Mouse (Mus musculus): ENCODE measurements around the gene Clcnka. TPM values are rescaled to one million over a fixed set of nuclear protein-coding genes. Genes with fewer than 3 reads are reported as not detected.

The Clcnka gene
- polyA plus RNA-seq, 1 experiment, result not detected

DNA sequence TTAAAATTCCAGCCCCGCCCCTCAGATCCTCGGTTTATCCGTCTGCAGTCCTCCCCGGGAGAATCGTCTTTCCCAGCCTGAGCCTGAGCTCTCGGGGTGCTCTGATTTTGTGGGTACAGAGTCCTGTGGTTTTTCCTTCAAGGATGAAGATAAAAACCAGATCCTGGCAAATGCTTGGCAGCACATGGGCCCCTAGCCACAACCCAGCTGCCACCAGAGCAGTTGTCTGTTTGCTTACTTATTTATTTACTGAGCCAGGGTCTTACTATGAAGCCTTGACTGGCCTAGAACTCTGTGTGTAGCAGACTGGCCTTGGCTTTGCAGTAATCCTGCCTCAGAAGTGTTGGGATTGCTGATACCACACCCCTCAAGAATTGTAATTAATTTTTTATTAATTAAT, 39.3 kb downstream of the Clcnka start:
- Histone ChIP-seq H3K4me3 (ENCODE audit: insufficient read depth, low read length) (no peak overlapping the region), H3K4me1 (ENCODE audit: control insufficient read depth, insufficient read depth, low read length) (no peaks in the 10 kb centered on the region), H3K27ac (ENCODE audit: insufficient read depth, low read depth, low read length) (no peak overlapping the region)
- TF ChIP-seq POLR2A (IDR thresholded peaks at IDR 0.05; ENCODE audit: borderline replicate concordance, low read depth, low read length), result no peak
- no peak for TF ChIP-seq CTCF (IDR thresholded peaks at IDR 0.05; ENCODE audit: low read depth, low read length)

DNA sequence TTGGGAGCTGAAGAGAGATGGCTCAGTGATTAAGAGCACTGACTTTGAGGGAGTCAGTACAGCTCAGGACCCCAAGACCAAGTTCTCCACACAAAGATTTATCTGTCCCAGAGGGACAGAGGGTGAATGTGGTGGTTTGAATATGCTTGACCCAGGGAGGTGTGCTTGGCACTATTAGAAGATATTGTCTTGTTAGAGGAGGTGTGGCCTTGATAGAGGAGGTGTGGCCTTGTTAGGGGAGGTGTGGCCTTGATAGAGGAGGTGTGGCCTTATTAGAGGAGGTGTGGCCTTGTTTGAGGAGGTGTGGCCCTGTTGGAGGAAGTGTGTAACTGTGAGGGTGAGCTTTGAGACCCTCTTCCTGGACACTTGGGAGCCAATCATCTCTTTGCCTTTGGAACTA, 40.7 kb downstream of the Clcnka start:
- Histone ChIP-seq H3K4me1 (ENCODE audit: control insufficient read depth, insufficient read depth, low read length) (no peaks in the 10 kb centered on the region), H3K4me3 (ENCODE audit: insufficient read depth, low read length) (no peak overlapping the region), H3K27ac (ENCODE audit: insufficient read depth, low read depth, low read length) (no peak overlapping the region)
- TF ChIP-seq POLR2A (IDR thresholded peaks at IDR 0.05; ENCODE audit: borderline replicate concordance, low read depth, low read length) (no peak), CTCF (IDR thresholded peaks at IDR 0.05; ENCODE audit: low read depth, low read length) (no peak)

DNA sequence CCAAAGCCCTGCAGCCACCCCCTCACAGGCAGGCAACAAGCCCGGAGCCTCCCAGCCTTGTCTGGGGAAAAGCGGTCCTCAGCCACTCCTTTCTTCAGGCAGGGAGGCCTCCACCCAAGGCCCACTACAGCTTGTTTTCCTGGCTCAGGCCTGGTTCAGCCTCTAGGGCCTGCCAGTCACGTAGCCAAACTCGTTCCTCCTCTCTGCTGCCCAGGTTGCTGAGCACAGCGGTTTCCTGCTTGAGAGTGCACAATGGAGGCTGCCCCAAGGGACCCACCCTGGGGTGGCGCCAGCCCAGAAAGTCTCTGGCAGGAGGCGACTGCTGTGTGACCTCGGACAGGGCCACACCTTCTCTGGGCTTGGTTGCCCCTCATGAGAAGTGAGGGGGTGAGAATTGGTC, 44.7 kb downstream of the Clcnka start:
- no peak for TF ChIP-seq CTCF (IDR thresholded peaks at IDR 0.05; ENCODE audit: low read depth, low read length)
- no peak for TF ChIP-seq POLR2A (IDR thresholded peaks at IDR 0.05; ENCODE audit: borderline replicate concordance, low read depth, low read length)
- Histone ChIP-seq H3K4me1 (ENCODE audit: control insufficient read depth, insufficient read depth, low read length) (no peaks in the 10 kb centered on the region), H3K27ac (ENCODE audit: insufficient read depth, low read depth, low read length) (no peak overlapping the region), H3K4me3 (ENCODE audit: insufficient read depth, low read length) (no peak overlapping the region)

DNA sequence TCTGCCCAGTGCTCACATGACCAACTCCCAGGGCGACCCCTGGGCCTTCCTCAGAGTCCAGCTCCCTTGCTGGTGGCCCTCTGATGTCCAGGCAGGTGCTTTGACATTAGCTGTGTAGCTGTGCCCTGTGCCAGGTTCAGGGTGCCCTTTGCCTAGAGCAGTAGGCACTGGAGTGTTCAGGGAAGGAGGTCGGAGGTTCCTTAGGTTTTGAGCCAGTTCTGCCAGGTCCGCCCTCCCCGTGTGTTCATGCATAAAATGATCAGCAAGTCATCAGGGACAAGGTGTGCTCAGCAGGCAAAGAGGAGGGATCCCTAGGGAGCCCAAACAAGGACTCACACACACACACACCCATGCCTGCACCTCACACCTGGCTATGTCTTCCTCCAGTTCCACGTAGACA, 45.5 kb downstream of the Clcnka start:
- H3K4me1 ChIP-seq (ENCODE audit: control insufficient read depth, insufficient read depth, low read length), result no peaks in the 10 kb centered on the region
- TF ChIP-seq CTCF (IDR thresholded peaks at IDR 0.05; ENCODE audit: low read depth, low read length) (no peak), POLR2A (IDR thresholded peaks at IDR 0.05; ENCODE audit: borderline replicate concordance, low read depth, low read length) (no peak)
- H3K27ac ChIP-seq (ENCODE audit: insufficient read depth, low read depth, low read length), result no peak overlapping the region
- no peak overlapping the region for H3K4me3 ChIP-seq (ENCODE audit: insufficient read depth, low read length)

DNA sequence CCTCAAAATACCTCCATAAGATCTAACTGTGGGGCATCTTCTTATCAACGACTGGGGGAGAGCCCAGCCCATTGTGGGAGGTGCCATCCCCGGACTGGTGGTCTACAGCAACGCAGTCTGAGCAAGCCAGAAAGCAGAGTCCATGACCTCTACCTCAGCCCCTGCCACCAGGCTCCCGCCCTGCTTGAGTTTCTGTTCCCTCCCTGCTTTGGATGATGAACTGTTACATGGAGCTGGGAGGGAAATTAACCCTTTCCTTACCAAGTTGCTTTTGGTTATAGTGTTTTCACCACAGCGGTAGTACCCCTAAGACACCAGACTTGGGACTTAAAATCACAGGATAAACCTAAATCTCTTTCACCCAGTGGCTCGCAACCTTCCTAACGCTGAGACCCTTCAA, 46.6 kb downstream of the Clcnka start:
- no peaks in the 10 kb centered on the region; the same call in 1 of the 2 replicates for H3K4me1 ChIP-seq (ENCODE audit: control insufficient read depth, insufficient read depth, low read length)
- H3K27ac ChIP-seq (ENCODE audit: insufficient read depth, low read depth, low read length), result no peak overlapping the region
- H3K4me3 ChIP-seq (ENCODE audit: insufficient read depth, low read length), result no peak overlapping the region
- no peak for TF ChIP-seq POLR2A (IDR thresholded peaks at IDR 0.05; ENCODE audit: borderline replicate concordance, low read depth, low read length)
- TF ChIP-seq CTCF (IDR thresholded peaks at IDR 0.05; ENCODE audit: low read depth, low read length), result no peak

DNA sequence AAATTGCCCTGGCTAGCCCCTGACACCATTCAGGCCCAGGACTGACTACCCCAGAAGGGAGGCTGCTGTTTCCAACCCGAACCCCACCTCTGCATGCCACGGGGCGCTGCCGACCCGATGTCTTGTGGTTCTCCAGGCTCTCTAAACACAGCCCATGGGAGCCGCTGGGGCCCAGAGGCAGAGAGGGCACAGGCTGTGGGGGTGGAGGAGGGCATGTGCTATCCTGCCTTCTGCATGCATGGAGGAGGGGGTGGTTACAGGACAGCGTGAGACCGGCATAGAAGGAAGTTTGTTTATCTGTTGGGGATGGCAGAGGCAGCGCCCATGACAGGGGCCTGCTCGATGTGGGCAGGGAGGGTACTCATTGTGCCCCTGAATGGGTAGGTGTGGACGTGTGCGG, 48.5 kb downstream of the Clcnka start:
- H3K4me1 ChIP-seq (ENCODE audit: control insufficient read depth, insufficient read depth, low read length), result no peaks in the 10 kb centered on the region; the same call in 1 of the 2 replicates
- no peak for TF ChIP-seq POLR2A (IDR thresholded peaks at IDR 0.05; ENCODE audit: borderline replicate concordance, low read depth, low read length)
- TF ChIP-seq CTCF (IDR thresholded peaks at IDR 0.05; ENCODE audit: low read depth, low read length), result no peak
- no peak overlapping the region for H3K4me3 ChIP-seq (ENCODE audit: insufficient read depth, low read length)
- H3K27ac ChIP-seq (ENCODE audit: insufficient read depth, low read depth, low read length), result no peak overlapping the region

DNA sequence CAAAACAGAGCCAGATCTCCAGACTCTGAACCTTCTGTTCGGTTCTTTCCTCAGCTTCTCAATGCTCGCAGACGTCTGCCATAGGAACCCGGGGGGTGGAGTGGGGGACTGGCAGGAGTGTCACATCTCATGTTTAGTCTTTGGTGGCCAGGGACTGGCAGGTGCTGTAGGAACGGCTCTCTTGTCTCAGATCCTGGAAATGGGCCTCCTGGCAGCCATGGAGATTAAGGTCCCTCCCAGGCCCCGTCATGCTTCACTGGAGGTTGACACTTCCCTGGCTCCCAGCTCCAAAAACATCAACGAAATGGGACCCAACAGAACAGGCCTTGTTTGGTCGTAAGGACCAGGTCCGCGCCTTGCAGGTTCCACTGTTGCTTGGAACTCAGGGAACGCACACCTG, 49.9 kb downstream of the Clcnka start:
- no peak for TF ChIP-seq POLR2A (IDR thresholded peaks at IDR 0.05; ENCODE audit: borderline replicate concordance, low read depth, low read length)
- TF ChIP-seq CTCF (IDR thresholded peaks at IDR 0.05; ENCODE audit: low read depth, low read length), result no peak

DNA sequence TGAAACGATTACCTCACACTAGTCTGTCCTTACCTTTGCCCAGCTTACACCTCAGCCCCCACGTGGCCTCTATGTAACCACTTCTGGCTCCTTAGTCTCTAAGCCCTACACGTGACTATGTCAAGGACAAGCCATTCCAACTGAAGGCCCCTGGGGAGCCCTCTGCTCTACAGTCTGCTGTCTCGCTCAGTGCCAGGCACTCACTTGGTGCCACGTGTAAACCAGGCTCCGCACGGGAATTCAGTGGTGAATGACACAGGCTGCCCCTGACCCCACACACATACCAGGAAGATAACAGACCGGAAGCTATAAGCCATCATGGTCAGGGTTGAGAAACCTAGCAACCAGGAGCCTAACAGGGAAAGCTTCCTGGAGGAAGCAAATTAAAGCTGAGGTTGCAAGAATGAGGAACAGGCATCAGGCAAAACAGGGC, 51.1 kb downstream of the Clcnka start:
- Histone ChIP-seq H3K4me1 (ENCODE audit: control insufficient read depth, insufficient read depth, low read length) (no peaks in the 10 kb centered on the region; the same call in 1 of the 2 replicates), H3K27ac (ENCODE audit: insufficient read depth, low read depth, low read length) (no peak overlapping the region), H3K4me3 (ENCODE audit: insufficient read depth, low read length) (no peak overlapping the region)
- TF ChIP-seq CTCF (IDR thresholded peaks at IDR 0.05; ENCODE audit: low read depth, low read length) (no peak), POLR2A (IDR thresholded peaks at IDR 0.05; ENCODE audit: borderline replicate concordance, low read depth, low read length) (no peak)

More for the DNA sequence above, 49.9 kb downstream of the Clcnka start:
- Histone ChIP-seq H3K4me1 (ENCODE audit: control insufficient read depth, insufficient read depth, low read length) (no peaks in the 10 kb centered on the region; the same call in 1 of the 2 replicates), H3K27ac (ENCODE audit: insufficient read depth, low read depth, low read length) (no peak overlapping the region), H3K4me3 (ENCODE audit: insufficient read depth, low read length) (no peak overlapping the region)

DNA sequence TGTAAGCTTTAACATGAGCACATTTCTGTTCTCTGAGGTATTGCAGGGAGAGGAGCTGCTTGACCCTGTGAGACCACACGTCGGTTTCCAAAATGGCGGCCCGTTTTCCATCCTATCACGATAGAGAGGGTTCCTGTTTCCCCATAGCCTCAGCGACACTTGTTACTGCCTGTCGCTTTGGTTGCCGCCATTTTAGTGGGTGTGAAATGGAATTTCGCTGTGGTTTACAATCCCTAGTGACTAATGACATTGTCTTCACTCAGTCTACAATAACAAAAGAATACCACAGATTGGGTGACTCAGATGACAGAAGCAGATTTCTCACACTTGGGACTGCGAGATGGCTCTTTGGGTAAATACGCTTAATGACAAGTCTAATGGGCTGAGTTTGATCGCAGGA, 53.3 kb downstream of the Clcnka start:
- TF ChIP-seq CTCF (IDR thresholded peaks at IDR 0.05; ENCODE audit: low read depth, low read length) (no peak), POLR2A (IDR thresholded peaks at IDR 0.05; ENCODE audit: borderline replicate concordance, low read depth, low read length) (no peak)
- no peak overlapping the region for H3K4me3 ChIP-seq (ENCODE audit: insufficient read depth, low read length)
- H3K27ac ChIP-seq (ENCODE audit: insufficient read depth, low read depth, low read length), result no peak overlapping the region
- no peaks in the 10 kb centered on the region; the same call in 1 of the 2 replicates for H3K4me1 ChIP-seq (ENCODE audit: control insufficient read depth, insufficient read depth, low read length)

DNA sequence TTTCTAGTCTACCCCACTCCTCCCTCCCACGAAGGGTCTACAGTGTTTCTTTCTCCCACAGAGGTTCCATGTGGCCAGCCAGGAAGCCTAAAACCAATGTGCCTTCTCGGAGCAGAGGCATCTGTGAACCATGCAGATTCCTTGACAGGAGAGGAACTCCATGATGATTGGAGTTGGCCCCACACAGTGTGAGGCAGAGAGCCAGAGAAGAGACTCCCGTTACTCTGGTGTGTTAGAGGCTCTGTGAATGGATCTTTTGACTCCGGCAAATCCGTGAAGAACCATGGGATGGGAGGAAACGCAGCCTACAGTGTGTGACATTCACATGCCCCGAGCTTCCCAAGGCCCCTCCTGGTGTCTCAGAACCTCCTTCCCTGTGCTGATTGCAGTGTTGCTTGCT, 55.0 kb downstream of the Clcnka start:
- no peaks in the 10 kb centered on the region; the same call in 1 of the 2 replicates for H3K4me1 ChIP-seq (ENCODE audit: control insufficient read depth, insufficient read depth, low read length)
- no peak for TF ChIP-seq POLR2A (IDR thresholded peaks at IDR 0.05; ENCODE audit: borderline replicate concordance, low read depth, low read length)
- no peak for TF ChIP-seq CTCF (IDR thresholded peaks at IDR 0.05; ENCODE audit: low read depth, low read length)
- no peak overlapping the region for H3K4me3 ChIP-seq (ENCODE audit: insufficient read depth, low read length)
- H3K27ac ChIP-seq (ENCODE audit: insufficient read depth, low read depth, low read length), result no peak overlapping the region

DNA sequence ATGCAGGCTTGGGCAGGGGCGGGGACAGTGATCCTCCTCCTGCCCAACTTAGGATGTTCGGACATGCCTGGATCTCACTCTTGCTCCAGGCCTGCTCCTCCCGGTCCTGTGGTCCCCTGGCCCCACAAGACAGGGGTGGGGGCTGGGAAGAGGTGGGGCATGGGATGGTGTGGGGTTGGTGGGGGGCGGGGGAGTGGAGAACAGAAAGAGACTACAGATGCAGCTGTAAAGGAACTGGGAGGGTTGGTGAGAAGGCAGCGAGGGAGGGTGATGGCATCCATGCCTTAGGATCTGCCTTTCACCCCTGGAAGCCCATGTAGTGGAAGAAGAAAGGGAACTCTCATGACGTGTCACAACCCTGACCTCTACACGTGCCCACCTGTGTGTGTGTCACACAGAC, 57.0 kb downstream of the Clcnka start:
- H3K27ac ChIP-seq (ENCODE audit: insufficient read depth, low read depth, low read length), result no peak overlapping the region
- TF ChIP-seq CTCF (IDR thresholded peaks at IDR 0.05; ENCODE audit: low read depth, low read length), result no peak
- TF ChIP-seq POLR2A (IDR thresholded peaks at IDR 0.05; ENCODE audit: borderline replicate concordance, low read depth, low read length), result no peak
- H3K4me3 ChIP-seq (ENCODE audit: insufficient read depth, low read length), result no peak overlapping the region
- H3K4me1 ChIP-seq (ENCODE audit: control insufficient read depth, insufficient read depth, low read length), result no peaks in the 10 kb centered on the region
